ENCODE assay signal across 15 mouse cellular contexts in the genomic region with DNA sequence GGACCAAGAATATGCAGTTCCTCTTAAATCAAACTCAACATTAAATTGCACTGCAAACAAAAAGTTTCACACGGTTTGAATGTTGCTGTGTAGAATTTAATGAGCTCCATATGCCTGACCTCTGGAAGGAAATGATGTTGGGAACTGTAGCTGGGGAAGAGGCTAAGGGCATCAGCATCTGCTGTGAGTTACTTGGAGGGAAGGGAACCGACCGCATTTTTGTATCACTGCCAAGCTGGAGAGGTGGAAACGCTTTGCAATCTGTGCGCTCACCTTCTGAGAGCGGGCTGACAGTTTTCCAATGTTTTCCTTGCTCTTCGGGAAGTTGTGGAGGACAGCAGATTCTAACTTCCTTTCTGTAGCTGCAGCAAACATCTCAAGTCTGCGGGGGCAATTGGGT. TPM values are rescaled to one million over a fixed set of nuclear protein-coding genes. Genes with fewer than 3 reads are reported as not detected.
DNase-seq lines count a peak whose midpoint lies in the region; ATAC-seq and TF ChIP-seq lines count a peak whose summit lies in the region.
"Had no signal": no experiment of that assay in that cellular context is flagged by ENCODE, and none has a peak within 500 bp of the region (broad histone marks: within the 10 kb centered on the region; RNA-seq: fewer than 3 reads in every experiment).

No protein-coding gene starts in this region.

- no peaks in the 10 kb centered on the region for H3K27me3 ChIP-seq in testis, adult 2 months (ENCODE audit: control insufficient read depth, insufficient read depth, low read length)
- no peaks in the 10 kb centered on the region for H3K27me3 ChIP-seq in embryonic facial prominence, embryonic 15.5 days

- H3K9me3 ChIP-seq in embryonic facial prominence, embryonic 15.5 days (replicated peaks): no peaks in the 10 kb centered on the region
- H3K9me3 ChIP-seq: megakaryocyte, embryonic 14.5 days had no signal

- no peaks in the 10 kb centered on the region for H3K36me3 ChIP-seq in testis, adult 2 months (ENCODE audit: control insufficient read depth, insufficient read depth, low read length)
- no peaks in the 10 kb centered on the region for H3K36me3 ChIP-seq in embryonic facial prominence, embryonic 15.5 days

- WGBS in embryonic facial prominence, embryonic 15.5 days: 36% methylated on average over 8 of the region's 8 CpGs

- H3K4me2 ChIP-seq in embryonic facial prominence, embryonic 15.5 days (replicated peaks): peak overlapping the region; percentile 24; the same call in 1 of the 2 replicates

- no peak overlapping the region for H3K9ac ChIP-seq in embryonic facial prominence, embryonic 15.5 days

- DNase-seq in heart, postnatal 4 days: peak; percentile 9
- no peak for DNase-seq in heart, adult 11 months
- no peak for DNase-seq in testis, postnatal 14 days (ENCODE audit: low spot score)
- peak; percentile 13 for DNase-seq in skeletal muscle tissue, adult 2 months (ENCODE audit: low read depth, low spot score)
- no peak for DNase-seq in right cerebral cortex, adult 2 months (ENCODE audit: low spot score in 2 of 2)
- DNase-seq: gastrocnemius, postnatal 14 days; retina, postnatal 1 day had no signal

- no peak overlapping the region for H3K27ac ChIP-seq in testis, adult 2 months (ENCODE audit: control insufficient read depth, insufficient read depth, low read depth, low read length)
- H3K27ac ChIP-seq in embryonic facial prominence, embryonic 15.5 days (replicated peaks): peak overlapping the region; percentile 73

- ATAC-seq in embryonic facial prominence, embryonic 15.5 days (ENCODE audit: insufficient number of reproducible peaks, low FRiP score, low TSS enrichment, low read depth): peak; percentile 60; the same call in 1 of the 2 replicates
- ATAC-seq in granulocyte monocyte progenitor cell, adult 5-6 weeks (replicated peaks; ENCODE audit: poor library complexity, severe bottlenecking): no peak
- ATAC-seq: intestine, embryonic 16.5 days had no signal

- H3K4me1 ChIP-seq in testis, adult 2 months (ENCODE audit: control insufficient read depth, insufficient read depth, low read length): no peaks in the 10 kb centered on the region
- H3K4me1 ChIP-seq in embryonic facial prominence, embryonic 15.5 days: peaks cover 24% of the 10 kb centered on the region

- TF ChIP-seq POLR2A in testis, adult 2 months (IDR thresholded peaks at IDR 0.05; ENCODE audit: control insufficient read depth, low read depth, low read length): no peak

- H3K4me3 ChIP-seq in testis, adult 2 months (ENCODE audit: control insufficient read depth, low read depth, low read length): peak overlapping the region; percentile 68
- H3K4me3 ChIP-seq in embryonic facial prominence, embryonic 15.5 days (replicated peaks): no peak overlapping the region
- H3K4me3 ChIP-seq: megakaryocyte, embryonic 14.5 days had no signal

- no peak for TF ChIP-seq CTCF in testis, adult 2 months (IDR thresholded peaks at IDR 0.05; ENCODE audit: control insufficient read depth, insufficient read depth, insufficient replicate concordance, low read depth, low read length)

RNA-seq across cellular contexts. Expression of a gene that starts 1.0 kb away (rescaled TPM):
- total RNA-seq in heart, postnatal 4 days (2021): not detected
- polyA plus RNA-seq in testis, adult 2 months (2012; rRNA removed): 5.0 and 5.3 TPM in 2 replicates
- polyA plus RNA-seq in embryonic facial prominence, embryonic 15.5 days (2015; fragmentation: Nextera tagmentation; extraction: Ambion mirVana): 0.09 TPM in 2 replicates
- not detected in 2 replicates for total RNA-seq in granulocyte monocyte progenitor cell, adult 5-6 weeks (2014; fragmentation: Nextera tagmentation)
- not detected in 2 replicates for total RNA-seq in granulocyte monocyte progenitor cell, adult 5-6 weeks (2017)
- total RNA-seq: gastrocnemius, postnatal 14 days had no signal
- polyA plus RNA-seq: heart, embryonic 16.5 days; liver, embryonic 16.5 days; stomach, embryonic 16.5 days had no signal

RNA-seq across cellular contexts. Expression of a gene that starts 37.7 kb away (rescaled TPM):
- total RNA-seq in heart, postnatal 4 days (2021): 10 to 100 TPM; 26.3 to 31.9 TPM
- polyA plus RNA-seq in testis, adult 2 months (2012; rRNA removed): 7.1 and 8.9 TPM in 2 replicates
- polyA plus RNA-seq in embryonic facial prominence, embryonic 15.5 days (2015; fragmentation: Nextera tagmentation; extraction: Ambion mirVana): 44.7 and 46.0 TPM in 2 replicates
- total RNA-seq in granulocyte monocyte progenitor cell, adult 5-6 weeks (2014; fragmentation: Nextera tagmentation): 34.0 and 65.6 TPM in 2 replicates
- total RNA-seq in granulocyte monocyte progenitor cell, adult 5-6 weeks (2017): 35.7 and 43.0 TPM in 2 replicates

RNA-seq across cellular contexts. Expression of a gene that starts 38.0 kb away (rescaled TPM):
- not detected for total RNA-seq in heart, postnatal 4 days (2021)
- 45.8 and 52.1 TPM in 2 replicates for polyA plus RNA-seq in testis, adult 2 months (2012; rRNA removed)
- polyA plus RNA-seq in embryonic facial prominence, embryonic 15.5 days (2015; fragmentation: Nextera tagmentation; extraction: Ambion mirVana): 1.9 and 3.3 TPM in 2 replicates
- not detected in 2 replicates for total RNA-seq in granulocyte monocyte progenitor cell, adult 5-6 weeks (2014; fragmentation: Nextera tagmentation)
- not detected in 2 replicates for total RNA-seq in granulocyte monocyte progenitor cell, adult 5-6 weeks (2017)
- total RNA-seq: gastrocnemius, postnatal 14 days had no signal
- polyA plus RNA-seq: intestine, embryonic 16.5 days; liver, embryonic 16.5 days; stomach, embryonic 16.5 days had no signal

Comparison
In these comparisons a context has a peak if more than half of its experiments do, and no peak if none do; other contexts are left out.
1. DNase-seq: peak in heart, postnatal 4 days (single experiment) and skeletal muscle tissue, adult 2 months (single experiment); none in heart, adult 11 months (single experiment), testis, postnatal 14 days (single experiment) and right cerebral cortex, adult 2 months (0 of 2).